Mouse (Mus musculus) forebrain, embryonic 13.5 days (tissue): ENCODE results near the gene Kif12. TPM values are rescaled to one million over a fixed set of nuclear protein-coding genes. Genes with fewer than 3 reads are reported as not detected.
A peak's percentile ranks its signal among the peaks of the same experiment; 100 is the strongest.

Experiments used
- ATAC-seq: fragments of 200-750 bp; cut with Nextera tagmentation; 2 replicates; pipeline ENCODE4 v1.8.0; 2017
- H3K27ac ChIP-seq: fragments of 300-500 bp; sonication (generic); 2 replicates; pipeline ENCODE4 v1.5.1; 2015; ENCODE audit warnings: inconsistent platforms, mild to moderate bottlenecking, moderate library complexity
- H3K27me3 ChIP-seq: fragments of 300-500 bp; sonication (generic); 2 replicates; pipeline ENCODE4 v1.6.1; 2015; ENCODE audit warnings: mild to moderate bottlenecking, inconsistent platforms
- H3K36me3 ChIP-seq: fragments of 300-500 bp; sonication (generic); 2 replicates; pipeline ENCODE4 v1.6.1; 2015; ENCODE audit warnings: mild to moderate bottlenecking, inconsistent platforms; ENCODE audit not compliant: poor library complexity, severe bottlenecking
- H3K4me1 ChIP-seq: fragments of 300-500 bp; sonication (generic); 2 replicates; pipeline ENCODE4 v1.6.1; 2015; ENCODE audit warnings: inconsistent platforms
- H3K4me2 ChIP-seq: fragments of 300-500 bp; sonication (generic); 2 replicates; pipeline ENCODE4 v1.6.1; 2015; ENCODE audit warnings: inconsistent platforms, mild to moderate bottlenecking, moderate library complexity
- H3K4me3 ChIP-seq: fragments of 300-500 bp; sonication (generic); 2 replicates; pipeline ENCODE4 v1.5.1; 2015; ENCODE audit warnings: mild to moderate bottlenecking, inconsistent platforms
- H3K9ac ChIP-seq: fragments of 300-500 bp; sonication (generic); 2 replicates; pipeline ENCODE4 v1.6.1; 2015; ENCODE audit warnings: mild to moderate bottlenecking, inconsistent platforms
- H3K9me3 ChIP-seq: fragments of 300-500 bp; sonication (generic); replicated peaks from 2 replicates; pipeline ENCODE4 v1.6.1; 2016; ENCODE audit warnings: inconsistent platforms
- WGBS: fragments of 180-500 bp; shearing (Covaris S2); methylation state at CpG from one replicate; pipeline ENCODE4 v1.1.7; 2015; 5-methylcytosine and 5-hydroxymethylcytosine counted together
- polyA plus RNA-seq: library from polyadenylated mRNA; unstranded; fragments of >200 nt; fragmentation: Nextera tagmentation; extraction: Ambion mirVana; gene quantifications from 2 replicates; pipeline ENCODE4 v1.2.1, GENCODE M21; 2015

Kif12 gene
- polyA plus RNA-seq: not detected in 2 replicates

DNA sequence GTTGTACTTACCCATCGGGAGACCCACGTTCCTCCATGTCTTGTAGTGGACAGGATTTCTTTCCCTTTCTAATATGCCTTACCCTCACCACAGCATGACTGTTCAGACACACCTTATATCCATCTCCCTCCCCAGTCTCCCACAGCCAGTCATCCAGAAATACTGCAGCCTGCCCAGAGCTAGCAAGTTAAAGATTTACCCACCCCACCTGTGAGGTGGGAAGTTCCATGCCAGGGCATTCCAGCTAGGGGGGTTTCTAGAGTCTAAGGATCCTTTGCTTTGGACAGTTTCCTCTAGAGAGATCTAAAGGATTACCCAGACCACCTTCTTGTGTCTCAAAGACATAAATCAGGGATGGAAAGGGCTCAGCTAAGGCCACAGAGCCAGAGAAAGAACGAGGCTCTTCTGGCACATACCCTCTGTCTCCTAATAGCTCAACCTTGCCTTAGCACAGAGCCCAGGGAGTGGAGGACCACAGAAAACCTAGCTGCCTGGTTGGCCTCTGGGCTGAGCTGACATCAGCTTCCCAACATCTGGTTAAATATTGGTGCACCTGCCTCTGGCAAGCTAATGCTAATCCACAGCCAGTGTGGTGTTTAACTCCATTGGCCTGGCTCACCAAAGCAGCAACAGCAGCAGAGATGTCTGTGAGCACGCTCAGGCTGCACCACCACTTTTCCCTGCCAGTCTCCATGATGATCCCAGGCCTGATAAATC lies at the start of gene Kif12:
Gene Kif12, minus strand, starts transcription at position 163 of the 717 bp plus-strand sequence.
- H3K9ac ChIP-seq: no peak within 1 kb of the TSS
- H3K4me1 ChIP-seq: no peaks in the 10 kb centered on the region
- H3K9me3 ChIP-seq: no peaks in the 10 kb centered on the region
- no peak within 1 kb of the TSS for H3K4me2 ChIP-seq
- no peak for ATAC-seq
- H3K36me3 ChIP-seq: no peaks in the 10 kb centered on the region
- 84% methylated on average over 4 of the region's 4 CpGs for WGBS
- H3K27ac ChIP-seq: no peak within 1 kb of the TSS
- H3K4me3 ChIP-seq: no peak within 1 kb of the TSS
- peaks cover 16% of the 10 kb centered on the region for H3K27me3 ChIP-seq

GRCm38 (mm10) chr4:63221096-63221958 lies 49.4 kb upstream of the Kif12 start:
- no peak for ATAC-seq
- no peak overlapping the region for H3K27ac ChIP-seq
- H3K9me3 ChIP-seq: no peaks in the 10 kb centered on the region
- peaks cover 8% of the 10 kb centered on the region for H3K4me1 ChIP-seq
- H3K27me3 ChIP-seq: peaks cover 11% of the 10 kb centered on the region; the same call in 1 of the 2 replicates
- H3K36me3 ChIP-seq: no peaks in the 10 kb centered on the region
- H3K4me3 ChIP-seq: no peak overlapping the region
- no peak overlapping the region for H3K4me2 ChIP-seq
- WGBS: 83% methylated on average over 15 of the region's 15 CpGs
- H3K9ac ChIP-seq: no peak overlapping the region

GRCm38 (mm10) chr4:63219635-63220034 lies 47.7 kb upstream of the Kif12 start:
- H3K4me2 ChIP-seq: no peak overlapping the region
- WGBS: 90% methylated on average over 6 of the region's 6 CpGs

GRCm38 (mm10) chr4:63219059-63219458 lies 47.1 kb upstream of the Kif12 start:
- H3K4me1 ChIP-seq: peaks cover 25% of the 10 kb centered on the region
- H3K9me3 ChIP-seq: no peaks in the 10 kb centered on the region
- ATAC-seq: no peak
- no peak overlapping the region for H3K4me2 ChIP-seq
- no peaks in the 10 kb centered on the region for H3K36me3 ChIP-seq
- H3K27ac ChIP-seq: no peak overlapping the region
- H3K4me3 ChIP-seq: no peak overlapping the region
- H3K27me3 ChIP-seq: peaks cover 24% of the 10 kb centered on the region
- no peak overlapping the region for H3K9ac ChIP-seq
- 81% methylated on average over 3 of the region's 3 CpGs for WGBS

More at GRCm38 (mm10) chr4:63219635-63220034, 47.7 kb upstream of the Kif12 start:
- H3K4me3 ChIP-seq: no peak overlapping the region
- ATAC-seq: no peak
- H3K27me3 ChIP-seq: peaks cover 18% of the 10 kb centered on the region
- no peak overlapping the region for H3K9ac ChIP-seq
- H3K36me3 ChIP-seq: no peaks in the 10 kb centered on the region
- H3K27ac ChIP-seq: no peak overlapping the region
- H3K9me3 ChIP-seq: no peaks in the 10 kb centered on the region
- peaks cover 19% of the 10 kb centered on the region for H3K4me1 ChIP-seq

DNA sequence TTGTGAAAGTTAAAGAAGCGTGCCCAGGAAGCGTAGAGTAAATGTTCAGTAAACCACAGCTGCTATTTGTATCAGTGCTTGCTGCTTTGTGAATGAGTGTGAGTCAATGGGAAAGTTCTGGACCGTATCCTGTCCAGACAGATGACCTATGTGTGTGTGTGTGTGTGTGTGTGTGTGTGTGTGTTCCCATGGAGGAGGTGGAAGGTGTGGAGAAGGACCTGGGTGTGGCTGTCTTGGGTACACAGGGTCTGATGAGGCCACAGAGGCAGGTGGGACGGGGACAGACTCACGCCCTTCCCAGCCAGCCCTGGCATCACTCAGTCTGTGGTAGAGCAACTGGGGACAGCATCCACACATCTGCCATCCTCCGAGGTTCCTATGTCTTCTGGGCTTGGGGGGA lies 45.6 kb upstream of the Kif12 start:
- Histone ChIP-seq H3K9me3 (no peaks in the 10 kb centered on the region), H3K27me3 (peaks cover 39% of the 10 kb centered on the region), H3K4me2 (no peak overlapping the region), H3K9ac (no peak overlapping the region), H3K4me1 (peaks cover 30% of the 10 kb centered on the region), H3K4me3 (no peak overlapping the region), H3K27ac (no peak overlapping the region), H3K36me3 (no peaks in the 10 kb centered on the region)
- 90% methylated on average over 6 of the region's 6 CpGs for WGBS
- ATAC-seq: no peak

- H3K4me1 ChIP-seq: peaks cover 30% of the 10 kb centered on the region
- peak overlapping the region; percentile 71 for H3K4me3 ChIP-seq
- peak overlapping the region; percentile 100 for H3K4me2 ChIP-seq
- 23% methylated on average over 9 of the region's 9 CpGs for WGBS
- ATAC-seq: peak; percentile 32
- H3K27ac ChIP-seq: no peak overlapping the region
- H3K9me3 ChIP-seq: no peaks in the 10 kb centered on the region
- H3K9ac ChIP-seq: 0 out of 2 replicates have a peak overlapping the region, but pooled peaks have one; percentile 75
- H3K36me3 ChIP-seq: no peaks in the 10 kb centered on the region
- H3K27me3 ChIP-seq: peaks cover 48% of the 10 kb centered on the region
Measured at GRCm38 (mm10) chr4:63216566-63216965, 44.6 kb upstream of the Kif12 start.

DNA sequence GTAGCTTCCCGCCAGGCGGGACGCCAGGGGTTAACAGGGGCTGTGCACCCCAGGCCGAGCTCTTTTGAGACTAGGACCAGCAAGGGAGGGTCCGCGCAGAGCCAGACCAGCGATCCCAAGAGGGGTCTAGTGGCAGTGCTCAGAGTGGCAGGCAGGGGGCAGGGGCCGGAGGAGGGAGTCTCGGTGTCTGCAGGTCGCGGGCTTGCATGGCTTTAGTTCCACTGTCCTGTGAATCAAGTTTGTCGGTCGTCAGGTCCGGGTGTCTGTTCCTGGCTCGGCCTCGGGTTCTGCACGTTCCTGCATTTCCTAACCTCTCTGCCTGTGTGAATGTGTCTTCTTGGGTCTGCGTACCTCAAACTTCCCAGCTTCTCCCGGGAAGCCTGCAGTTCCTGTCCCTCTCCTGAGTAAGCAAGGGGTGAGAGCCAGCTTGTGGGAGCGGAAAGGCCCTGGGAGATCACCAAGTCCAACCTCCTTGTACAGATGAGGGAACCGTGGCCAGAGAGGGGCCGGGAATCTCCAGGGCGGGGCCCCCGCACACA lies 44.1 kb upstream of the Kif12 start:
- H3K27ac ChIP-seq: no peak overlapping the region
- ATAC-seq: peak; percentile 73
- H3K36me3 ChIP-seq: no peaks in the 10 kb centered on the region
- peaks cover 30% of the 10 kb centered on the region for H3K4me1 ChIP-seq
- peaks cover 53% of the 10 kb centered on the region for H3K27me3 ChIP-seq
- H3K9ac ChIP-seq: peak overlapping the region; percentile 75
- whole genome bisulfite sequencing: 2% methylated on average over 24 of the region's 24 CpGs
- peak overlapping the region; percentile 100 for H3K4me2 ChIP-seq
- H3K4me3 ChIP-seq: peak overlapping the region; percentile 71
- H3K9me3 ChIP-seq: no peaks in the 10 kb centered on the region

- Histone ChIP-seq H3K4me2 (peak overlapping the region; percentile 100), H3K4me3 (peak overlapping the region; percentile 71), H3K27ac (no peak overlapping the region), H3K36me3 (no peaks in the 10 kb centered on the region), H3K27me3 (peaks cover 54% of the 10 kb centered on the region), H3K4me1 (peaks cover 30% of the 10 kb centered on the region), H3K9me3 (no peaks in the 10 kb centered on the region), H3K9ac (peak overlapping the region; percentile 75)
- WGBS: under 1% methylated on average over 67 of the region's 71 CpGs
- ATAC-seq: peak; percentile 66
Measured at GRCm38 (mm10) chr4:63215185-63215992, 43.5 kb upstream of the Kif12 start.

- no peak within 1 kb of the TSS for H3K27ac ChIP-seq
- peak within 1 kb of the TSS; percentile 71 for H3K4me3 ChIP-seq
- under 1% methylated on average over 61 of the region's 61 CpGs for WGBS
- H3K27me3 ChIP-seq: peaks cover 54% of the 10 kb centered on the region
- no peaks in the 10 kb centered on the region for H3K9me3 ChIP-seq
- peak within 1 kb of the TSS; percentile 52 for H3K9ac ChIP-seq
- no peaks in the 10 kb centered on the region for H3K36me3 ChIP-seq
- ATAC-seq: peak; percentile 26
- peak within 1 kb of the TSS; percentile 100 for H3K4me2 ChIP-seq
- peaks cover 30% of the 10 kb centered on the region for H3K4me1 ChIP-seq
Measured at GRCm38 (mm10) chr4:63213907-63214621, 42.1 kb upstream of the Kif12 start, which contains the start of gene Col27a1. Gene Col27a1, plus strand, starts transcription at chr4:63214004.

GRCm38 (mm10) chr4:63205583-63205982 lies 33.7 kb upstream of the Kif12 start:
- H3K9me3 ChIP-seq: no peaks in the 10 kb centered on the region
- no peak overlapping the region for H3K27ac ChIP-seq
- no peak overlapping the region for H3K9ac ChIP-seq
- WGBS: 89% methylated on average over 7 of the region's 7 CpGs
- H3K36me3 ChIP-seq: no peaks in the 10 kb centered on the region
- no peak overlapping the region for H3K4me2 ChIP-seq
- no peaks in the 10 kb centered on the region for H3K4me1 ChIP-seq
- no peak for ATAC-seq
- no peak overlapping the region for H3K4me3 ChIP-seq
- H3K27me3 ChIP-seq: no peaks in the 10 kb centered on the region

DNA sequence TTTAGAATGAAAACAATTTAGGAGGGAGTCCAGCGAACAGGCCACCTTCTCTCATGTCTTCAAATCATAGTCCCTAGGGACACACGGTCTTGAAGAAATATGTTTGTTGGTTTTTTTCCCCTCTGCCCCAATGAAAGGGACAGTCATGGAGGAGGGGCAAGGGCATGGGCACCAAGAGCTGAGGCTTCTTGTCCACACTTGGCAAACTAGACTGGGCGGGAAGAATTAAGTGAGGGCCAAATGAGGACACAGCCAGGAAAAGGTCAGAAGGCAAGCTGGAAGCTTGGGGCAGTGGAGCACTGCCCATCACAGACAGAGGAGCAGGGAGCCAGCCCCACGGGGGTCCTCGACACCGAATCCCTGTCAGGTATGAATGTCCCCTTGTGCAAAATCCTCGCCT lies 31.9 kb upstream of the Kif12 start:
- no peaks in the 10 kb centered on the region for H3K9me3 ChIP-seq
- H3K9ac ChIP-seq: no peak overlapping the region
- no peak for ATAC-seq
- no peaks in the 10 kb centered on the region for H3K36me3 ChIP-seq
- H3K4me3 ChIP-seq: no peak overlapping the region
- WGBS: 89% methylated on average over 7 of the region's 7 CpGs
- no peak overlapping the region for H3K4me2 ChIP-seq
- no peak overlapping the region for H3K27ac ChIP-seq
- H3K27me3 ChIP-seq: no peaks in the 10 kb centered on the region
- H3K4me1 ChIP-seq: no peaks in the 10 kb centered on the region
